Mouse (Mus musculus): ENCODE measurements around the gene Aurka. TPM values are rescaled to one million over a fixed set of nuclear protein-coding genes. Genes with fewer than 3 reads are reported as not detected.
A peak's percentile ranks its signal among the peaks of the same experiment; 100 is the strongest.

Aurka gene
- polyA plus RNA-seq, 1 experiment from 2014 or later, result 92.4 TPM

DNA sequence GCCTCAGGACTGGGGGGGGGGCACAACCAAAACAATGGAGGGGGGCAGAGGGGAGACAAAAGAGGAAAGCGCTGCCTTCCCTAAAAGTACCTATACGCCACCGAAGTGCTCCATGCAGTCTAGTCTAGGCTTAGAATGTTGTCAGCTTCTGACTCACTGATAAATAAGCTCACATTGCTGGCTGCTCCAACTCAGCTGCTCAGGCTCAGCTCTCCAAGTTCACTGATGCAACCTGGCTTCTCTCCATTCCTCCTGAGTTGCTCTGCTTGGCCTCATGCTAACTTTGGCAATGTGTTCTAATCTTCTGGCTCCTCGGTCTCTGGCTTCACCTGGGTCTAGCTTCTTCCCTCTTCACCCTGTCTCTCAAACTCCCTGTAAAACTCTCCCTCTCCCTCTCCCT is 6.2 kb upstream of the Aurka start:
- no peak overlapping the region for H3K4me2 ChIP-seq (ENCODE audit: low read depth, low read length)
- H3K4me1 ChIP-seq (ENCODE audit: control insufficient read depth, insufficient read depth, low read length), result peaks cover 6% of the 10 kb centered on the region
- no peak for ATAC-seq (replicated peaks; ENCODE audit: extremely low read depth, insufficient read depth, low FRiP score)
- no peak overlapping the region for H3K9ac ChIP-seq (ENCODE audit: low read length)
- H3K27me3 ChIP-seq (ENCODE audit: control insufficient read depth, insufficient read depth, low read length), result no peaks in the 10 kb centered on the region
- no peaks in the 10 kb centered on the region for H3K9me3 ChIP-seq (replicated peaks; ENCODE audit: control insufficient read depth, low read length)
- 85% methylated on average over 4 of the region's 4 CpGs for WGBS
- peaks cover 78% of the 10 kb centered on the region for H3K36me3 ChIP-seq (ENCODE audit: control insufficient read depth, insufficient read depth)
- H3K27ac ChIP-seq (ENCODE audit: low read length), result no peak overlapping the region
- H3K4me3 ChIP-seq (ENCODE audit: low read length), result no peak overlapping the region

GRCm38 (mm10) chr2:172371258-172371657 is 923 bp upstream of the Aurka start:
- peaks cover 45% of the 10 kb centered on the region for H3K36me3 ChIP-seq (ENCODE audit: control insufficient read depth, insufficient read depth)

DNA sequence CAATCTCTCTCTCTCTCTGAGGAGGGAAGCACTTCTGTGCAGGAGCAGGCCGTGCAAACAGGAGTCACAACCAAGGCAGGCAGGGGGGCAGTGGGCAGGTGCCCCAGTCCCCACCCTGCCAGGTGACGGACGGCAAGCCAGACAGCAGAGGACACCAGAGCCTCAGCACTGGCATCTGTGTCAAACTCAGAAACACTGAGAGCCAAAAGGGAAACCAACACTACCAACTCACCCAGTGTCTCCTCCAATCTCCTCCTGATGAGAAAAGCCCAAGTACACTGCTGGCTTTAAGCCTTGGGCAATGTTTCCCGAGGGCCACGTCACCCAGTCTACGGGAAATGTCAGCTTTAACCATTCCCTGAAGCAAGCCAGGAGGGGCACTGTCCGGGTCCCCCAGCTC is 7.2 kb downstream of the Aurka start:
- Histone ChIP-seq H3K4me2 (ENCODE audit: low read depth, low read length) (no peak overlapping the region), H3K27me3 (ENCODE audit: control insufficient read depth, insufficient read depth, low read length) (no peaks in the 10 kb centered on the region), H3K4me3 (ENCODE audit: low read length) (no peak overlapping the region), H3K4me1 (ENCODE audit: control insufficient read depth, insufficient read depth, low read length) (peaks cover 5% of the 10 kb centered on the region; the same call in 1 of the 2 replicates), H3K9ac (ENCODE audit: low read length) (no peak overlapping the region), H3K27ac (ENCODE audit: low read length) (no peak overlapping the region), H3K9me3 (replicated peaks; ENCODE audit: control insufficient read depth, low read length) (no peaks in the 10 kb centered on the region), H3K36me3 (ENCODE audit: control insufficient read depth, insufficient read depth) (peaks cover 69% of the 10 kb centered on the region)
- no peak for ATAC-seq (replicated peaks; ENCODE audit: extremely low read depth, insufficient read depth, low FRiP score)
- WGBS, result 82% methylated on average over 7 of the region's 7 CpGs

More at GRCm38 (mm10) chr2:172371258-172371657, 923 bp upstream of the Aurka start:
- ATAC-seq (replicated peaks; ENCODE audit: extremely low read depth, insufficient read depth, low FRiP score), result no peak
- Histone ChIP-seq H3K27me3 (ENCODE audit: control insufficient read depth, insufficient read depth, low read length) (no peaks in the 10 kb centered on the region), H3K9me3 (replicated peaks; ENCODE audit: control insufficient read depth, low read length) (no peaks in the 10 kb centered on the region), H3K4me3 (ENCODE audit: low read length) (peak overlapping the region; percentile 87), H3K9ac (ENCODE audit: low read length) (peak overlapping the region; percentile 97), H3K4me2 (ENCODE audit: low read depth, low read length) (peak overlapping the region; percentile 73), H3K27ac (ENCODE audit: low read length) (peak overlapping the region; percentile 91), H3K4me1 (ENCODE audit: control insufficient read depth, insufficient read depth, low read length) (peaks cover 26% of the 10 kb centered on the region)
- 1% methylated on average over 11 of the region's 11 CpGs for WGBS

GRCm38 (mm10) chr2:172355833-172356232 is 14.5 kb downstream of the Aurka start:
- WGBS, result 85% methylated on average over 5 of the region's 5 CpGs
- Histone ChIP-seq H3K4me2 (ENCODE audit: low read depth, low read length) (no peak overlapping the region), H3K27ac (ENCODE audit: low read length) (no peak overlapping the region), H3K27me3 (ENCODE audit: control insufficient read depth, insufficient read depth, low read length) (no peaks in the 10 kb centered on the region), H3K4me1 (ENCODE audit: control insufficient read depth, insufficient read depth, low read length) (no peaks in the 10 kb centered on the region; the same call in 1 of the 2 replicates), H3K9me3 (replicated peaks; ENCODE audit: control insufficient read depth, low read length) (no peaks in the 10 kb centered on the region), H3K36me3 (ENCODE audit: control insufficient read depth, insufficient read depth) (peaks cover 49% of the 10 kb centered on the region), H3K4me3 (ENCODE audit: low read length) (no peak overlapping the region), H3K9ac (ENCODE audit: low read length) (no peak overlapping the region)
- ATAC-seq (replicated peaks; ENCODE audit: extremely low read depth, insufficient read depth, low FRiP score), result no peak

DNA sequence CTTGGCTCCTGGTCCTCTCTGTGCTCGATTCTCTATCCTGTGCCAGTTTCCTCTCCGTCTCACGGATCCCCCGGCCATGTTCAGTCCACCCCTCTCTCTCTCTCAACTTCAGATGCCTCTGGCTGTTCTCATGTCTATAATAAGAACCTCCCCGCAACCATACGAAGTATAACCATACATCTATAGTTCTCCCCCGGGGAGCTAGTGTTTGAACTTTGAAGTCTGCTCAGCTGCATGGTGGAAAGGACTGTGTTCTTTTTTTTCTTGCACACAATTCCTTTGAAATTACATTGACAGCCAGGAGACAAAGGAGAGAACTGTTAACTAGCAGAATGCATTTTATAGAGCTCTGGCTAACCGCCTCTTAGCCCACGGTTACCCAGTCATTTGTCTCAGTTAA is 15.6 kb downstream of the Aurka start:
- Histone ChIP-seq H3K36me3 (ENCODE audit: control insufficient read depth, insufficient read depth) (peaks cover 49% of the 10 kb centered on the region), H3K9me3 (replicated peaks; ENCODE audit: control insufficient read depth, low read length) (no peaks in the 10 kb centered on the region), H3K27ac (ENCODE audit: low read length) (no peak overlapping the region), H3K27me3 (ENCODE audit: control insufficient read depth, insufficient read depth, low read length) (no peaks in the 10 kb centered on the region), H3K4me2 (ENCODE audit: low read depth, low read length) (no peak overlapping the region), H3K4me3 (ENCODE audit: low read length) (no peak overlapping the region), H3K9ac (ENCODE audit: low read length) (no peak overlapping the region), H3K4me1 (ENCODE audit: control insufficient read depth, insufficient read depth, low read length) (no peaks in the 10 kb centered on the region; the same call in 1 of the 2 replicates)
- ATAC-seq (replicated peaks; ENCODE audit: extremely low read depth, insufficient read depth, low FRiP score), result no peak
- WGBS, result 83% methylated on average over 9 of the region's 9 CpGs

DNA sequence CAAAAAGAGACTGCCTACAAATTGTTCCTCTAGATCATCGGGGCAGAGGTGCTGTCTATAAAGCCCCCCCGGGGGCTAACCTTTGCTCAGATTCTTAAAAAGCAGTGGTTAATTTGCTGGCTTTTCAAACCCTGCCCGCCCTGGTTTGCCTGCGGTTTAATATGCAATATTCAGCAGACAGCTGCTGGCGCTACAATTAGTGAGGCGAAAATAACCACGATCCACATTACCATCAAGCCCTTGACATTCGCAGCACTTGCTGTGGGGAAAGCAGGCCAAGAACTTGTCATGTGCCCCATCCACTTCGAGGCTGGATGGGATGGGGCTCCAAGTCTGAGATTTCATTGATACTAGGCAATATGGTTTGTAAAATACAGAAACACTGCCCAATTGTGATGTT is 17.1 kb downstream of the Aurka start:
- H3K4me2 ChIP-seq (ENCODE audit: low read depth, low read length), result no peak overlapping the region
- no peak overlapping the region for H3K27ac ChIP-seq (ENCODE audit: low read length)
- WGBS, result 80% methylated on average over 9 of the region's 9 CpGs
- H3K4me3 ChIP-seq (ENCODE audit: low read length), result no peak overlapping the region
- no peaks in the 10 kb centered on the region for H3K9me3 ChIP-seq (replicated peaks; ENCODE audit: control insufficient read depth, low read length)
- H3K9ac ChIP-seq (ENCODE audit: low read length), result no peak overlapping the region
- ATAC-seq (replicated peaks; ENCODE audit: extremely low read depth, insufficient read depth, low FRiP score), result no peak
- H3K36me3 ChIP-seq (ENCODE audit: control insufficient read depth, insufficient read depth), result peaks cover 35% of the 10 kb centered on the region
- peaks cover 3% of the 10 kb centered on the region for H3K4me1 ChIP-seq (ENCODE audit: control insufficient read depth, insufficient read depth, low read length)
- H3K27me3 ChIP-seq (ENCODE audit: control insufficient read depth, insufficient read depth, low read length), result no peaks in the 10 kb centered on the region

DNA sequence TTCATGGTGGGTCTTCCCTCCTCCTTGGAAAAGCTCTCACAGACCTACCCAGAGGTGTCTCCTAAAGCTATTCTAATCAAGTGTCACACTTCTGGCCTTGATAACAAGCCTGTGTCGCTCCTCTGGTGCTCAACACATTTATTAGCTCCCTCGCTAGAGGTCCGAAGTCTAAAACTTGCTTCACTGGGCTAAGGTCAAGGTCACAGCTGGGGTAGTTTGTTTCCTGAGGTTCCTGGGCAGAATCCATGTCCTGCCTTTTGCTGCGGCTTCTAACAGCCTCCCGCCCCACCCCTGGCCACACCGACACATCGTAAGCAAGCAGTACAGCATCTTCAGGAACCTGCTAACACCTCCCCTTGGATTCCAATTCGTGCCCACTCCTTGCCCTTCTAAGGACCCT is 19.6 kb downstream of the Aurka start:
- H3K4me3 ChIP-seq (ENCODE audit: low read length), result no peak overlapping the region
- no peak overlapping the region for H3K9ac ChIP-seq (ENCODE audit: low read length)
- H3K27ac ChIP-seq (ENCODE audit: low read length), result no peak overlapping the region
- H3K27me3 ChIP-seq (ENCODE audit: control insufficient read depth, insufficient read depth, low read length), result no peaks in the 10 kb centered on the region
- ATAC-seq (replicated peaks; ENCODE audit: extremely low read depth, insufficient read depth, low FRiP score), result no peak
- H3K36me3 ChIP-seq (ENCODE audit: control insufficient read depth, insufficient read depth), result peaks cover 14% of the 10 kb centered on the region
- H3K4me2 ChIP-seq (ENCODE audit: low read depth, low read length), result no peak overlapping the region
- no peaks in the 10 kb centered on the region for H3K9me3 ChIP-seq (replicated peaks; ENCODE audit: control insufficient read depth, low read length)
- WGBS, result 59% methylated on average over 8 of the region's 8 CpGs
- H3K4me1 ChIP-seq (ENCODE audit: control insufficient read depth, insufficient read depth, low read length), result peaks cover 8% of the 10 kb centered on the region

- H3K27ac ChIP-seq (ENCODE audit: low read length), result no peak overlapping the region
- H3K9ac ChIP-seq (ENCODE audit: low read length), result no peak overlapping the region
- H3K9me3 ChIP-seq (replicated peaks; ENCODE audit: control insufficient read depth, low read length), result no peaks in the 10 kb centered on the region
- peaks cover 8% of the 10 kb centered on the region for H3K4me1 ChIP-seq (ENCODE audit: control insufficient read depth, insufficient read depth, low read length)
- no peak for ATAC-seq (replicated peaks; ENCODE audit: extremely low read depth, insufficient read depth, low FRiP score)
- H3K27me3 ChIP-seq (ENCODE audit: control insufficient read depth, insufficient read depth, low read length), result no peaks in the 10 kb centered on the region
- H3K4me3 ChIP-seq (ENCODE audit: low read length), result no peak overlapping the region
- 81% methylated on average over 14 of the region's 14 CpGs for WGBS
- H3K36me3 ChIP-seq (ENCODE audit: control insufficient read depth, insufficient read depth), result 0 out of 2 replicates have a peak, but pooled peaks cover 5% of the 10 kb centered on the region
- no peak overlapping the region for H3K4me2 ChIP-seq (ENCODE audit: low read depth, low read length)
Measured at GRCm38 (mm10) chr2:172349776-172350175, 20.6 kb downstream of the Aurka start.

- no peaks in the 10 kb centered on the region; the same call in 1 of the 2 replicates for H3K9me3 ChIP-seq (replicated peaks; ENCODE audit: control insufficient read depth, low read length)
- H3K4me3 ChIP-seq (ENCODE audit: low read length), result no peak overlapping the region
- H3K4me2 ChIP-seq (ENCODE audit: low read depth, low read length), result no peak overlapping the region
- H3K9ac ChIP-seq (ENCODE audit: low read length), result no peak overlapping the region
- peaks cover 11% of the 10 kb centered on the region for H3K4me1 ChIP-seq (ENCODE audit: control insufficient read depth, insufficient read depth, low read length)
- H3K36me3 ChIP-seq (ENCODE audit: control insufficient read depth, insufficient read depth), result 0 out of 2 replicates have a peak, but pooled peaks cover 5% of the 10 kb centered on the region
- H3K27me3 ChIP-seq (ENCODE audit: control insufficient read depth, insufficient read depth, low read length), result no peaks in the 10 kb centered on the region
- H3K27ac ChIP-seq (ENCODE audit: low read length), result 0 out of 2 replicates have a peak overlapping the region, but pooled peaks have one; percentile 21
- no peak for ATAC-seq (replicated peaks; ENCODE audit: extremely low read depth, insufficient read depth, low FRiP score)
- WGBS, result 36% methylated on average over 3 of the region's 3 CpGs
Measured at GRCm38 (mm10) chr2:172348297-172348950, 21.9 kb downstream of the Aurka start.

All from heart, embryonic 16.5 days (tissue).